Mouse (Mus musculus) cortical plate, adult 2 months (tissue): ENCODE data around the gene Atp5g2.

ENCODE experiments used
- CTCF ChIP-seq: fragments of 200-500 bp; IDR thresholded peaks from 2 replicates; pipeline ENCODE4 v1.5.1; 2011; ENCODE audit warnings: mild to moderate bottlenecking, control low read depth, low read length; ENCODE audit not compliant: insufficient read depth; ENCODE audit errors: extremely low read depth
- POLR2A ChIP-seq: fragments of 200-500 bp; IDR thresholded peaks from 2 replicates; pipeline ENCODE4 v1.6.1; 2011; ENCODE audit warnings: mild to moderate bottlenecking, low read length, control low read depth; ENCODE audit not compliant: insufficient read depth; ENCODE audit errors: extremely low read depth

DNA sequence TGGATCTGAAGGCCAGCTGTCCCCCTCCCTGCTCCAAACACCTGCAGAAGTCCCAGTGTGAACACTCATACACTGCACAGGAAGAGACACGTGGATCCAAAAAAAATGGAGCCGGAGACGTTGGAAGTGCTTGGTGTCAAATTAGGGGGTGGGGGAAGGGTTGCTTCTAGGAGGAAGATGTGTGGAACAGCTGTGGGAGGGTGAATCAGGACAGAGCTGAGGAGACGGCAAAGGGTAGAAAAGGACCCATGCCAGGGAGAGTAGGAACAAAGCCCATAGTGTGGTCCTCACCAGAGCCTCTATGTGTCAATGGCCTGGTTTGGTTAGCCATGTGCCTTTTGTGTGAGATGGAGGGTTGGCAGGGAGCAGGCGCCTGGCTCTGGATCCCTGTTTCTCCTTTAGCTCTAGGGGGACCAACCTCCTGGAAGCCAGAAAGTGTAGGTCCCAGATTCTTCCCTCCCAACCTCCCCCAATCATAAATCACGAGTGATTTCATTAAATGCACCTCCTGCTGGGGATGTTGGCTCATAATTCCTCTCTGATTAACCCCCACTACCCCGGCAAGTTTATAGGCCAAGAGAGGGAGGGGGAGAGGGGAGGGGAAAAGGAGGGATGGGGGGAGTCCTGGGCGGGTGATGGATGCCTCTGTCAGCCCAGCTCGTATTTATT, 33.2 kb upstream of the Atp5g2 start:
- no peak for TF ChIP-seq POLR2A
- no peak for TF ChIP-seq CTCF
